Mouse (Mus musculus) 416B (cell line): ENCODE results near the gene Gm20388.

Source experiments
- DNase-seq: peaks from one replicate; pipeline ENCODE4 v3.0.0; 2011; ENCODE audit warnings: low read depth

The Gm20388 gene

GRCm38 (mm10) chr8:121446862-121447261, 1536.2 kb downstream of the Gm20388 start:
- no peak for DNase-seq

DNA sequence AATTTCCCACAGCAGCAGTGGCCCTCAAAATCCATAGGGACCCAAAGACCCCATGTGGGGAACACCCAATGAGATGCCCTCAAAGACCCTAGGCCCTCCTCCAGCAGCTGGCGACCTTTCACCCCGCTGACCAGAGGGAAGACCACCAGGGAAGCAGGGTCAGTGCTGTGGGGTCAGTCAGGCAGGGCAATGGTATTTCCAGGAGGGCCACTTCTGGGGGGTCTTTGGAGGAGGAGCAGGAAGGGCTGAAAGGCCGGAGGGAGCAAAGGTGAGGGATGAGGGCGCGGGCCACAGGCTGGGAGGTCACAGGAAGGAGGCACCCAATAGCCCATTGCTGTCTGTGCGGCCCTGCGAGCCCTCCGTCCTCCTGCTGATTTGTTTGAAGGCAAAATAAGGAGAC, 1539.6 kb downstream of the Gm20388 start:
- DNase-seq, result no peak

DNA sequence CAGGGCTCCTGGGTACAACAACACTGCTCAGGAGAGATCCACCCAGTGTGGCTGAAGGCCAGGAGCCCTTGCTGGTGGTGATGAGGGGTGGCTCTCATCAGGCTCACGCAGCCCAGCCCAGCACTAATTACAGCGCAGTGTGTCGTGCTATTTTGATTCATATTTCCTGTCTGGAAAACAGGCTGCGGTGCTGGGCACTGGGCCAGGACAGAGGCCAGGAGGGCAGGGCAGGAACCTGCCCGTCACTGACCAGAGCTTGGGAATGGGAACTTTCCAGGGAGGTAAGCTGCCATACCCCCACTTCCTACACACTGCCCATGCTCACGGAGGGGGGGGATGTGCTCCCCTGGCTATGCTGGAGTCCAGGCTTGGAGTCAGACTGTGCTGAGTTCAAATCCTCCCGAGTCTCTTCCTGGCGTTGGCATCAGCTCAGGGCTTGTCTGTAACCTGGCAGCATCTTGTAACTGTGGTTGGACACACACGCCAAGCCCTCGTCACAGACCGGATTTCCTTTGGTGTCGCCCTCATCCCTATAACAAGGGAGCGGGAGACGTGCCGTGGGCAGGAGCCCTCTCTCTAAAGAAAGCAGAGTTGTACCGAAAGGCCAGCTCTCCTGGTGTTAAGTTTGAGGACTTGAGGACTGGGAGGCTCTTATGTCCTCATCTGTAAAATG, 1540.9 kb downstream of the Gm20388 start:
- DNase-seq, result peak; percentile 34

DNA sequence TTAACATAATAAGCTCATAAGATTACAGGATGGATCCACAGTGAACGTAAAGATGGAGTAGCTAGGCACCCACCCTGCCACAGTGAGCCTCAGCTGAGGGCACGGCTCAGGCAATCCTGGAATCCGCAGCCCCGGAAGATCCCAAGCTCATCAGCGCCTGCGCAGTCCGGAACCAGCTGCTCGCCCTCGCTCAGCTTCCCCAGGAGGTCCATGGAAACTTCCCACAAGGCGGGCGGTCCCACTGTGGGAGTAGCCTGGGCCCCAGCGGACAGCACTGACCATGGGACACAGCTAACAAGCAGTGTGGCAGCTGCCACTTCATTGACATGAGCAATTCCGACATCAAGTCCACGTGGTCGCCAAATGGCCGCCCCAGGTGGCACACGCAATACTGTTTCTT, 1544.1 kb downstream of the Gm20388 start:
- no peak for DNase-seq

- DNase-seq, result no peak
Measured at GRCm38 (mm10) chr8:121461192-121461591, 1550.6 kb downstream of the Gm20388 start.

DNA sequence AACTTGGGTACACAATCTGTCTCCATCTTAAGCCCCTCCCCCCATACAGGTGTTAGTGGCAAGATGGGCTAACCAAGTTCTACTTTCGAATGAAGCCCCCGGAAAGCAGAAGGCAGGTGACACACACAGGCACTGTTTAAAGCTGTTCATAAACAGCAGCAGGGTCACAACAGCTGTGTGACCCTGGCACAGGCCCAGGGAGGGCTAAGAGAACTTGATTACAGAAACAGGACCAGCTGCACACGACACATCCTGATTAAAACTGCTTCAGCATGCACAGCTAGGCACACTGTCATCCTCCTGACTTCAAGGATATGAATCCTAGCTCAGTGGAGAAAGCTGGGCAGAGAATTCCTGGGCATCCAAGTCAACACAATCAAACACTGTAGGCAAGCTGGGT, 1551.5 kb downstream of the Gm20388 start:
- DNase-seq, result no peak

DNA sequence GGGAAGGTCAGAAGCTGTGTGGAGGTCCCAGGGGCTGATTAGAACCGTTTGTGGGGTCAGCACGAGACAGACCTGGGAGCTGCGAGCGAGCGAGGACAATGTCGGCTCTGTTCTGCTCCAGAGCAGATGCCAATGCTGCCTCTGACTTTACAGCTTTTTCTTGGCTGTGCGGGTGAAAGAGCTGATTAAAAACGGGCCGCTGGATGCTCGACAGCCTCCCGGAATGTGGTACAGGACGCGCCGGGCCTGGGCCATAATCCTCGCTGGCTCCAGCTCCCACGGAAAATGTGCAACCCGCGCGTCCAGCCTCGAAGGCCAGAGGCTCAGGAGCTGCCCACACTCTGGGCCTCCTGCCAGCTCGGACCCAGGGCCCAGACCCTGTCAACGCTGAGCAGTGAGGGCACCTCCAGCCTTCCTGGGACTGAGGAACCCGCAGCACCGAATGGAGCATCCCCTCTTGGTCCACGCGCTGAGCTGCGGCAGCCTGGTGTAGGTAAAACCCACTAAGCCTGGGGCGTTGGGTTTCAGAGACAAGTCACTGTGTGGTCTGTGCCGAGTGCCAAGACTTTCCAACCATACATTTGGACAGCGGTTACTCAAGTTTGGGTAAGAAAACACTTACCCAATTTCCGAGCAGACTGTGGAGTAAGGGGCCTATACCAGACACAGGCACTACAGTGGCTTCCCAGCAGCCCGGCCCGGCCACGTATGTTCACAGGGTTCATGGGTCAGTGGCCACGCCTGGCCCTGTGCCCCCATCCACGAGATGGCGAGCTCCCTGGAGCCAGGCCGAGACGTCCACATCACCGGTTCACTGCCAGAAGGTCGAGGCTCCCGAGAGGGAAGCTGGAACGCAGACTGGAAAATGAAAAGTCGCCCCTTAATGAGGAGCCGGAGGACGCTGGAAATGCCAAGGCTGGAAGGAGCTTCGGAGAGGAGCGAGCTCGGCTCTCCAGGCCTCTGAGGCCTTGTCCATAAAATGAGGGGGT, 1557.7 kb downstream of the Gm20388 start:
- no peak for DNase-seq

- DNase-seq, result no peak
Measured at GRCm38 (mm10) chr8:121474161-121474897, 1563.7 kb downstream of the Gm20388 start.

DNA sequence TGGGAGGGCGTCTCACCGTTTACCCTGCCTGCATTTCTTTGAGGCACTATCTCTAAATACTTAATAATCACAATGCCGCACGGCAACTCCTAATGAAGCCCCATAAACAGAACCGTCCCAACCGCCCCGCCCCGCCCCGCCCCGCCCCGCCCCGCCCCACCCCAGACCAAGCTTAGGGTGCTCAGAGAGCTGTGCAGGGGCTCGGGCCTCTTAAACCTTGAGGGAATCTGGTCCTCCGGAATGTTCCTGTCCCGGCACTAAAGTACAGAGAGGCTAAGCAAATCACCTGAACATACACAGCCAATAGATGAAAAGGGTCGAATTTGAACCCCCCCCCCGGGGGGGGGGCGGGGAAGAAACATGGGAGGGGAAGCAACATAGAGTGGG, 1564.2 kb downstream of the Gm20388 start:
- no peak for DNase-seq

DNA sequence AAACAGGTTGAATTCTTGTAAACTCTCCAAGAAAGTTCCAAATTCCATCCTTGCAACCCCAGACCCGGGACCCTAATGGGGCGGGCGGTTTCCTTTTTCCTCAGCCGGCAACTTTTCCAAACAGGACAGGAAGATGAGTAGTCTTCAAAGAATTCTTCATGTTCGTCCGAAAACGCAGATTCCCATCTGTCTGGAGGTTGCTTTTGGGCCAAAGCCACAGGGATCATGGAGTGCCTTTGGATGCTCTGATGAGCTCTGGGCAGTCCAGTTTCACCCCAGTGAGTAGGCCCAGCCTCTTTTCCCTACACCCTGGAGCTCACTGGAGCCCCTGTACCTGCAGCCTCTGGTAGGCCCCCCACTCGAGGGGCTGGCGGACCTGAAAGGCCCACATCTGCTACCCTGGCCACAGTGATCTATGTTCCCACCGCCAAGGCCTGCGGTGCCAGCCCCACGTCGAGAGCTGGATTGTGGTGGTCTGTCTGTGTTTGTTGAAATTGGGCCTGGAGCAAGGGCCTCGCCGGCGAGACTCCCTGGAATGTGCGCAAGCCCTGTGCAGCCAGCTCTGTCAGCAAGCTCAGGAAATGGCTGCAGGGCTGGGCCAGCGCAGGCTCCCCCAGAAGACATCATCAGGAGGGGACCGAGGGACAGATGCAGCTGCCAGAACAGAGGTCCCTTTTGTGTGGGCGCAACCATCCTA, 1567.4 kb downstream of the Gm20388 start:
- no peak for DNase-seq

- no peak for DNase-seq
Measured at GRCm38 (mm10) chr8:121479144-121479543, 1568.5 kb downstream of the Gm20388 start.

- DNase-seq, result no peak
Measured at GRCm38 (mm10) chr8:121480411-121481031, 1569.9 kb downstream of the Gm20388 start.

- no peak for DNase-seq
Measured at GRCm38 (mm10) chr8:121484072-121484782, 1573.6 kb downstream of the Gm20388 start.

GRCm38 (mm10) chr8:121491633-121492032, 1581.0 kb downstream of the Gm20388 start:
- DNase-seq, result no peak

GRCm38 (mm10) chr8:121497621-121498020, 1587.0 kb downstream of the Gm20388 start:
- no peak for DNase-seq

DNA sequence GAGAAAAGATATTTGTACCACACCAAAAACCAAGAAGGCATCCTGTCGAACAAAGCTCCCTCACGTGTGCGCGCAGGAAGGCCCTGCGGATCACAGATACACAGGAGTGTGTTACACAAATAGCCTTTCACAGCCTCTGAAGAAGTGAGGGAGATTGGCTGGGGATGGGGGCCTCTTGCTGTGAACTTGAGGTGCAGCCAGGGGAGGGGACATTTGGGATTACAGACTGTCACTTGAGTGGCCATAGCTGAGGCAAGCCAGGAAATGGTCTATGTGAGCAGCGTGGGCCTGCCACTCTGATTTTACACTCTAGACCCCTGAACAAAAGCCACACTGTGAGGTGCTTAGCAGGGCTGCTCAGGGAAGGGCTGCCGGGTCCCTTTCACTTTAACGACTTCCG, 1601.1 kb downstream of the Gm20388 start:
- DNase-seq, result no peak

DNA sequence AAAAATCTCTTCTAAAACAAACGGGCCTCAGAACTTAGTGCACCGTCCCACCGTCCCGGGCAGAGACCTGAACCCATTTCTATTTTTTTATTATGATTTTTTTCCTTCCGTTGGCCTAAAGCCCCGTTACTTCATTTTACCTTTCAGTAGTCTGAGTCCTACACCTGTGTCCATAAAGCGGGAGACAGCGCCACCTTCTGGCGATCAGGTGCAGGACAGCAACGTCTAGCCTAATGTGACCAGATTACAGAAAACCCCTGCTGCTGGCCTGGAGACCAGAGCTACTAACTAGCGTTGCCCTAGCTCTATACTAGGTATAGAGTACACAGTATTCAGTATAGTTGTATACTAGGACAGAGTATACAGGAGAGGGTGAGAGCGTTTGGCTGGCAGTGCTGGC, 1602.8 kb downstream of the Gm20388 start:
- DNase-seq, result peak; percentile 65

GRCm38 (mm10) chr8:121525111-121525818, 1614.6 kb downstream of the Gm20388 start:
- peak; percentile 71 for DNase-seq

GRCm38 (mm10) chr8:121526811-121527550, 1616.3 kb downstream of the Gm20388 start:
- no peak for DNase-seq
